Mouse (Mus musculus): ENCODE results near the gene Lpcat2b. TPM values are rescaled to one million over a fixed set of nuclear protein-coding genes. Genes with fewer than 3 reads are reported as not detected.

Lpcat2b gene
- polyA plus RNA-seq, 1 experiment from 2014 or later, result not detected

DNA sequence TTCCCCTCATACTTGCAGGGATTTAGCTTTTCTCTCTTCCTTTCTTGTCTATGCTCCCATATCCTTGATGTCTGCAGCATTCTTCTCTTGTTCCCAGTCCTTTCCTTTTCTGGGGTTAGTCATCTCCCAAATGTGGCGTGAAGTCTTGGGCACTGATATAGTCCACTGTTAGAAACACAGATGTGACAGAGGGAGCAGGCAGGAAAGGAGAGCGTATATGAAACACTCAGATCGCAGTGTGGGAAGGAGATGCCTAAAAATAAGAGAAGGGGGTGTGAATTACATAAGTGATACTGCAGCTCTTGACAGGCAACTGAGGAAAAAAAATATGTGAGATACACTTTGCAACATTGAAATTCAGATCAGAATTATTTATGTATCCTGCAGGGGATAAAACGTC, 26.0 kb upstream of the Lpcat2b start:
- Histone ChIP-seq H3K27me3 (ENCODE audit: control insufficient read depth, insufficient read depth, low read length) (peaks cover 13% of the 10 kb centered on the region), H3K36me3 (replicated peaks; ENCODE audit: control insufficient read depth, insufficient read depth, low read depth, low read length) (no peaks in the 10 kb centered on the region)
- 90% methylated on average over 4 of the region's 4 CpGs for WGBS

DNA sequence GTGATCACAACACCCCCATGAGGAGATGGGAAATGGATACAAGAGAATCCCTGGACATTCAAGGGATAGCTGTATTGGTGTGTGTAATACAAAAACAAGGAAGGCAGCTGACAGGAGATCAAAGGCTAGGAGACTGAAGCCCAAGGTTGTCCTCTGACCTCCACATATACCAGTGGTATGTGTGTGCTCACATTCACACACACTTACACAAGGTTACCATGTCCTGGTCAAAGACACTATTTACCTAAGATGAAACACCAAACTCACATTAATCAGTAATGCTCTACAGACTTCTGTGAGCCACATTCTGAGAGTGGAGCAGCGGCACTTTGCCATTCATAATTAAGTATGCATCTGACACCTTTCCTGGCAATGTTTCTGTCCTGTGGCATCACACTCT, 21.0 kb upstream of the Lpcat2b start:
- Histone ChIP-seq H3K9me3 (replicated peaks; ENCODE audit: control insufficient read depth, low read length) (no peaks in the 10 kb centered on the region), H3K36me3 (replicated peaks; ENCODE audit: control insufficient read depth, insufficient read depth, low read depth, low read length) (no peaks in the 10 kb centered on the region), H3K27ac (replicated peaks; ENCODE audit: low read depth, low read length) (no peak overlapping the region), H3K4me2 (ENCODE audit: low read depth, low read length) (no peak overlapping the region), H3K4me3 (ENCODE audit: low read depth, low read length) (no peak overlapping the region), H3K4me1 (ENCODE audit: control insufficient read depth, insufficient read depth, low read length) (no peaks in the 10 kb centered on the region), H3K27me3 (ENCODE audit: control insufficient read depth, insufficient read depth, low read length) (no peaks in the 10 kb centered on the region), H3K9ac (replicated peaks; ENCODE audit: low read length) (no peak overlapping the region)
- no peak for DNase-seq (ENCODE audit: low spot score)
- no peak for ATAC-seq (replicated peaks; ENCODE audit: insufficient number of reproducible peaks, low FRiP score, low TSS enrichment, low read depth)
- WGBS, result 74% methylated on average over 1 of the region's 1 CpGs

More for the DNA sequence above, 26.0 kb upstream of the Lpcat2b start:
- no peak overlapping the region for H3K4me2 ChIP-seq (ENCODE audit: low read depth, low read length)
- no peak overlapping the region for H3K9ac ChIP-seq (replicated peaks; ENCODE audit: low read length)
- H3K4me3 ChIP-seq (ENCODE audit: low read depth, low read length), result no peak overlapping the region
- no peaks in the 10 kb centered on the region for H3K4me1 ChIP-seq (ENCODE audit: control insufficient read depth, insufficient read depth, low read length)
- no peak for DNase-seq (ENCODE audit: low spot score)
- no peak overlapping the region for H3K27ac ChIP-seq (replicated peaks; ENCODE audit: low read depth, low read length)
- no peaks in the 10 kb centered on the region for H3K9me3 ChIP-seq (replicated peaks; ENCODE audit: control insufficient read depth, low read length)
- no peak for ATAC-seq (replicated peaks; ENCODE audit: insufficient number of reproducible peaks, low FRiP score, low TSS enrichment, low read depth)

DNA sequence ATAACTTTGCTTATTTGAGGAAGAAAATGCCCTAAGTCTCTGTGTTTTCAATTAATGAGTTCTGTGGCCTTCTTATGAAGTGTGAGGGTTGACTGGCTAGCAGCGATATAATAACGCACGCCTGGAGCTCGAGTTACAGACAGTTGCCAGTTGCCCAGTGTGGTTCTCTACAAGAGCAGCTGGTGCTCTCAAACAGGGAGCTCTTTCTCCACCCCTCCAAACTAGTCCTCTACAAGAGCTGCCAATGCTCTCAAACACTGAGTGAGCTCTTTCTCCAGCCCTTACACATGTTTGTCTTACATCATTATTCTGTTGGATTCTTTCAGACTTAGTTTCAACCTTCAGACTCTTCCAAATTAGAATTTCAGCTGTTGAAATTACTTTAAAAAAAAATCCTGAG, 20.0 kb upstream of the Lpcat2b start:
- Histone ChIP-seq H3K4me1 (ENCODE audit: control insufficient read depth, insufficient read depth, low read length) (no peaks in the 10 kb centered on the region), H3K27ac (replicated peaks; ENCODE audit: low read depth, low read length) (no peak overlapping the region), H3K36me3 (replicated peaks; ENCODE audit: control insufficient read depth, insufficient read depth, low read depth, low read length) (no peaks in the 10 kb centered on the region), H3K9me3 (replicated peaks; ENCODE audit: control insufficient read depth, low read length) (no peaks in the 10 kb centered on the region), H3K4me2 (ENCODE audit: low read depth, low read length) (no peak overlapping the region), H3K9ac (replicated peaks; ENCODE audit: low read length) (no peak overlapping the region), H3K4me3 (ENCODE audit: low read depth, low read length) (no peak overlapping the region), H3K27me3 (ENCODE audit: control insufficient read depth, insufficient read depth, low read length) (no peaks in the 10 kb centered on the region)
- DNase-seq (ENCODE audit: low spot score) (peak; percentile 24), ATAC-seq (replicated peaks; ENCODE audit: insufficient number of reproducible peaks, low FRiP score, low TSS enrichment, low read depth) (no peak)
- 34% methylated on average over 4 of the region's 4 CpGs for WGBS

DNA sequence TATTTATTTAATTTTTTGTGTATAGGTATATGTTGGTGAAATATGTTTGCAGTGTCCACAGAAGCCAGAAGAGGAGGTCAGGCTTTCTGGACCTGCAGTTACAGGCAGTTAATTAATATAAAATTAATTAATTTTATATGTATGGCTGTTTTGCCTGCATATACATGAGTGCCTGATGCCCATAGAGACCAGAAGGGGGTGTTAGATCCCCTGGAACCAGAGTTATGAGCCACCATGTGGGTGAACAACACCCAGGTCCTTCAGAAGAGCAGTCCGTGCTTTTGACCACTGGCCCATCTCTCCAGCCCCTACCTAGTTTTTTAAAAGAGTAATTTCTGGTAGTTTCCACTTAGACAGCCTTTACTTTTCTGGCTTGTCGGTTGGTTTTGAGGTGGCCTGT, 19.1 kb upstream of the Lpcat2b start:
- Histone ChIP-seq H3K36me3 (replicated peaks; ENCODE audit: control insufficient read depth, insufficient read depth, low read depth, low read length) (no peaks in the 10 kb centered on the region), H3K27me3 (ENCODE audit: control insufficient read depth, insufficient read depth, low read length) (no peaks in the 10 kb centered on the region), H3K27ac (replicated peaks; ENCODE audit: low read depth, low read length) (no peak overlapping the region), H3K9me3 (replicated peaks; ENCODE audit: control insufficient read depth, low read length) (no peaks in the 10 kb centered on the region), H3K4me3 (ENCODE audit: low read depth, low read length) (no peak overlapping the region), H3K4me1 (ENCODE audit: control insufficient read depth, insufficient read depth, low read length) (no peaks in the 10 kb centered on the region), H3K9ac (replicated peaks; ENCODE audit: low read length) (no peak overlapping the region), H3K4me2 (ENCODE audit: low read depth, low read length) (no peak overlapping the region)
- ATAC-seq (replicated peaks; ENCODE audit: insufficient number of reproducible peaks, low FRiP score, low TSS enrichment, low read depth) (no peak), DNase-seq (ENCODE audit: low spot score) (no peak)
- 76% methylated on average over 2 of the region's 2 CpGs for WGBS

DNA sequence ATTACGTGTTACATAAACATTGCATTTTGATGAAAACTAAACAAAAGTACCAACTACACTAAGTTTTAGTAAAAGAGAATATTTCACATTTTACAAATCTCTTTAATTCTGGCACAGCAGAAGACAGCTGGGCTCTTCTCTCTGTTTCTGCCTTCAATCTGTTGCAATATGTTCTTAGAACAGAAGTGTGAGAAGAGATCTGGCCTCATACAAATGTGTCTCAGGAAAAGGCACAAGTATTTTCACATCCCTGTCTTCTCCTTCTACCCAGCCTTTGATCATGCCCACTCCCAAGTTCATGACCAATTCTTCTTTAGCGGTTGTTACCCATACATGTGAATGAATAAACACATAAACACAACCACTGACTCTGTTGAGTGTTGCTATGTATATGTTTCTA, 16.3 kb upstream of the Lpcat2b start:
- ATAC-seq (replicated peaks; ENCODE audit: insufficient number of reproducible peaks, low FRiP score, low TSS enrichment, low read depth) (no peak), DNase-seq (ENCODE audit: low spot score) (no peak)
- WGBS, result 78% methylated on average over 2 of the region's 2 CpGs
- Histone ChIP-seq H3K4me1 (ENCODE audit: control insufficient read depth, insufficient read depth, low read length) (no peaks in the 10 kb centered on the region), H3K4me3 (ENCODE audit: low read depth, low read length) (no peak overlapping the region), H3K4me2 (ENCODE audit: low read depth, low read length) (no peak overlapping the region), H3K27ac (replicated peaks; ENCODE audit: low read depth, low read length) (no peak overlapping the region), H3K27me3 (ENCODE audit: control insufficient read depth, insufficient read depth, low read length) (no peaks in the 10 kb centered on the region), H3K36me3 (replicated peaks; ENCODE audit: control insufficient read depth, insufficient read depth, low read depth, low read length) (no peaks in the 10 kb centered on the region), H3K9ac (replicated peaks; ENCODE audit: low read length) (no peak overlapping the region), H3K9me3 (replicated peaks; ENCODE audit: control insufficient read depth, low read length) (no peaks in the 10 kb centered on the region)

DNA sequence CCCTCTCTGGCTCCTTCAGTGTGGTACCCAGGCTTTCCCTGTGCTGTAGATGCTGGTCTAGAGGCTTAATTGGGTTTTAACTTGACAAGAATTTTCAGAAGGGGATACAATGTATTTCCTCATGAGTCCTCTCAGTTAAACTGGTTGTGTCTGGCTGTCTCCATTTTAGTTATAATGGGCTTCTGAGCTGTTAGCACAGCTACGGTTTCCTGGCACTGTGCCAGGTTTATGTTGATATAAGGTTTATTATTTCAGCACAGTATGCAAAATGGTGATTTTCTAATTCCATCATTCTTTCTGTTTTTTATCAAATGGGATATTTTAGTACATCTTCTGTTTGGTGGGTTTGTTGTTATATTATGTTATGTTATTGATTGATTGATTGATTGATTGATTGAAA, 9.7 kb upstream of the Lpcat2b start:
- Histone ChIP-seq H3K4me1 (ENCODE audit: control insufficient read depth, insufficient read depth, low read length) (no peaks in the 10 kb centered on the region), H3K27me3 (ENCODE audit: control insufficient read depth, insufficient read depth, low read length) (no peaks in the 10 kb centered on the region), H3K9ac (replicated peaks; ENCODE audit: low read length) (no peak overlapping the region), H3K4me2 (ENCODE audit: low read depth, low read length) (no peak overlapping the region), H3K9me3 (replicated peaks; ENCODE audit: control insufficient read depth, low read length) (no peaks in the 10 kb centered on the region), H3K36me3 (replicated peaks; ENCODE audit: control insufficient read depth, insufficient read depth, low read depth, low read length) (no peaks in the 10 kb centered on the region), H3K27ac (replicated peaks; ENCODE audit: low read depth, low read length) (no peak overlapping the region), H3K4me3 (ENCODE audit: low read depth, low read length) (no peak overlapping the region)
- 69% methylated on average over 1 of the region's 1 CpGs for WGBS
- DNase-seq (ENCODE audit: low spot score) (no peak), ATAC-seq (replicated peaks; ENCODE audit: insufficient number of reproducible peaks, low FRiP score, low TSS enrichment, low read depth) (no peak)

DNA sequence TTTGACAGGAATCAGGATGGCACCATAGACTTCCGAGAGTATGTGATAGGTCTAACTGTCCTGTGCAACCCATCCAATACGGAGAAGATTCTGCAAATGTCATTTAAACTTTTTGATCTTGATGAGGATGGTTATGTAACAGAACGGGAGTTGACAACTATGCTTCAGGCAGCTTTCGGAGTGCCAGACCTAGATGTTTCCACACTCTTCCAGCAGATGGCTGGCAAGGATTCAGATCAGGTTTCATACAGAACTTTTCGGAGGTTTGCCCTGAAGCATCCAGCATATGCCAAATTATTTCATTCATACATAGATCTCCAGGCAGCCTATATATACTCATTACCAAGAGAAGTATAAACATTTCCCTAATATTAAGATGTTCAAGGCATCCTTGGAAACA, 2.7 kb downstream of the Lpcat2b start:
- 78% methylated on average over 5 of the region's 5 CpGs for WGBS
- Histone ChIP-seq H3K4me2 (ENCODE audit: low read depth, low read length) (no peak overlapping the region), H3K27me3 (ENCODE audit: control insufficient read depth, insufficient read depth, low read length) (no peaks in the 10 kb centered on the region), H3K4me3 (ENCODE audit: low read depth, low read length) (no peak overlapping the region), H3K4me1 (ENCODE audit: control insufficient read depth, insufficient read depth, low read length) (no peaks in the 10 kb centered on the region), H3K36me3 (replicated peaks; ENCODE audit: control insufficient read depth, insufficient read depth, low read depth, low read length) (no peaks in the 10 kb centered on the region), H3K9me3 (replicated peaks; ENCODE audit: control insufficient read depth, low read length) (no peaks in the 10 kb centered on the region), H3K27ac (replicated peaks; ENCODE audit: low read depth, low read length) (no peak overlapping the region), H3K9ac (replicated peaks; ENCODE audit: low read length) (no peak overlapping the region)
- ATAC-seq (replicated peaks; ENCODE audit: insufficient number of reproducible peaks, low FRiP score, low TSS enrichment, low read depth) (no peak), DNase-seq (ENCODE audit: low spot score) (no peak)

DNA sequence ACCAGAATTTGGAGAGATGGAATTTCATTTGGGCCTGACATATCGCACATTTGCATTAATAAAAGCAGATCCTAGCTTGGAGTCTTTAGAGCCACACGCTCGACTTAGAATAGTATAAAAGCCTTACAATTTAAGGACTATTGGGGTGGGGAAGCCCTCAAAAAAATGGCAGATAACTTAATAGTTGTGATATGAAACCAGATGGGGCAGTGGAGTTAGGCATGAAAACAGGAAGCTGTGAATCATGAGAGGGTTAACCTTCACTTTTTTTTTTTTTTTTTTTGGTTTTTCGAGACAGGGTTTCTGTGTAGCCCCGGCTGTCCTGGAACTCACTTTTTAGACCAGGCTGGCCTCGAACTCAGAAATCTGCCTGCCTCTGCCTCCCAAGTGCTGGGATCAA, 4.8 kb downstream of the Lpcat2b start:
- H3K9me3 ChIP-seq (replicated peaks; ENCODE audit: control insufficient read depth, low read length), result no peaks in the 10 kb centered on the region
- no peak overlapping the region for H3K27ac ChIP-seq (replicated peaks; ENCODE audit: low read depth, low read length)
- no peak for ATAC-seq (replicated peaks; ENCODE audit: insufficient number of reproducible peaks, low FRiP score, low TSS enrichment, low read depth)
- WGBS, result 87% methylated on average over 6 of the region's 6 CpGs
- H3K36me3 ChIP-seq (replicated peaks; ENCODE audit: control insufficient read depth, insufficient read depth, low read depth, low read length), result no peaks in the 10 kb centered on the region
- no peaks in the 10 kb centered on the region for H3K27me3 ChIP-seq (ENCODE audit: control insufficient read depth, insufficient read depth, low read length)
- H3K9ac ChIP-seq (replicated peaks; ENCODE audit: low read length), result no peak overlapping the region
- no peak overlapping the region for H3K4me2 ChIP-seq (ENCODE audit: low read depth, low read length)
- no peak for DNase-seq (ENCODE audit: low spot score)
- H3K4me3 ChIP-seq (ENCODE audit: low read depth, low read length), result no peak overlapping the region
- no peaks in the 10 kb centered on the region for H3K4me1 ChIP-seq (ENCODE audit: control insufficient read depth, insufficient read depth, low read length)

Data from embryonic facial prominence, embryonic 11.5 days (tissue).